9 mouse cellular contexts compared by ENCODE assay signal in the genomic region with DNA sequence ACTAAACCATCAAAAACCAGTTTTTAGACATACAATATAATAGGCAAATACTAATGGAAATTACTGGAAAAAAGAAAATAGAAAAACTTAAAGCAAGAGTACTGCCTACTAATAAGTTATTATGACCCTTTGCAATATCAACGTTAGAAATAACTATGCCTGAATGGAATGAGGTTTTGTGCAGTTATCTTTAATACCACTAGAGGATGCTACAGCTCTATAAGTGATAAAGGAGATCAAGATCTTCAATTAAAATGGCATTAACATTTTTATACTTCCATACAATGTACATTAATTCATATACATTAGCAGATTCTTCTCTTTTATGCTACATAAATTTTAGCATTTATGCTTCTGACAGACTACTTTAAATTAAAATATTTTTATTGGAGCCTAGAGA. TPM values are rescaled to one million over a fixed set of nuclear protein-coding genes. Genes with fewer than 3 reads are reported as not detected.
DNase-seq lines count a peak whose midpoint lies in the region; ATAC-seq and TF ChIP-seq lines count a peak whose summit lies in the region.
"Had no signal": no experiment of that assay in that cellular context is flagged by ENCODE, and none has a peak within 500 bp of the region (broad histone marks: within the 10 kb centered on the region; RNA-seq: fewer than 3 reads in every experiment).

No protein-coding gene starts in this region.

- no peaks in the 10 kb centered on the region for H3K9me3 ChIP-seq in kidney, embryonic 15.5 days (replicated peaks)
- no peaks in the 10 kb centered on the region for H3K9me3 ChIP-seq in CH12.LX (replicated peaks; ENCODE audit: low read length)
- H3K9me3 ChIP-seq: heart, embryonic 15.5 days had no signal

- no peak overlapping the region for H3K9ac ChIP-seq in kidney, embryonic 15.5 days
- H3K9ac ChIP-seq in CH12.LX (ENCODE audit: insufficient read depth, low read depth), result no peak overlapping the region
- H3K9ac ChIP-seq: heart, embryonic 15.5 days had no signal

- WGBS in kidney, embryonic 15.5 days, result 9% methylated on average over 1 of the region's 1 CpGs

- no peak for TF ChIP-seq POLR2A in CH12.LX (IDR thresholded peaks at IDR 0.05; ENCODE audit: low read depth, low read length)

- TF ChIP-seq RAD21 in CH12.LX (IDR thresholded peaks at IDR 0.05; ENCODE audit: low read depth, low read length), result peak; percentile 94

- no peak for TF ChIP-seq EP300 in CH12.LX (IDR thresholded peaks at IDR 0.05; ENCODE audit: low read length)

- no peak overlapping the region for H3K27ac ChIP-seq in kidney, embryonic 15.5 days
- no peak overlapping the region for H3K27ac ChIP-seq in CH12.LX (ENCODE audit: insufficient read depth, low read depth)
- H3K27ac ChIP-seq: heart, embryonic 15.5 days; macrophage had no signal

- ATAC-seq in kidney, embryonic 15.5 days (replicated peaks; ENCODE audit: low FRiP score), result no peak
- 0 out of 2 replicates have a peak, but pooled peaks have one; percentile 45 for ATAC-seq in granulocyte monocyte progenitor cell, adult 5-6 weeks (replicated peaks; ENCODE audit: poor library complexity, severe bottlenecking)

- peak; percentile 85 to 96 for TF ChIP-seq CTCF in CH12.LX (conservative IDR thresholded peaks at IDR 0.05 in 1 of 2, IDR thresholded peaks at IDR 0.05 in 1 of 2; ENCODE audit: low read depth in 2 of 2, low read length in 2 of 2)

- dilution Hi-C loops in CH12.LX (cut with MboI; ENCODE audit: extremely low pct_ligation_motif_present, extremely low pct_unique_long_range_greater_than_20kb, low sequenced_read_pairs), result no loop called here

- in situ Hi-C loops in CH12.LX (cut with MboI; ENCODE audit: low pct_ligation_motif_present, low pct_unique_long_range_greater_than_20kb, low sequenced_read_pairs), result loop anchor here (5.0 kb wide), 1 partner anchor 244 kb away; no protein-coding TSS in a partner anchor

- H3K36me3 ChIP-seq in kidney, embryonic 15.5 days, result peaks cover 36% of the 10 kb centered on the region
- peaks cover 24 to 50% of the 10 kb centered on the region in 2 experiments for H3K36me3 ChIP-seq in CH12.LX (replicated peaks in 1 of 2; ENCODE audit: control insufficient read depth in 1 of 2, insufficient read depth in 1 of 2, low read length in 1 of 2)

- H3K4me2 ChIP-seq in kidney, embryonic 15.5 days, result no peak overlapping the region
- no peak overlapping the region for H3K4me2 ChIP-seq in CH12.LX (ENCODE audit: insufficient read depth, low read depth, poor library complexity, severe bottlenecking)
- H3K4me2 ChIP-seq: heart, embryonic 15.5 days had no signal

- no peaks in the 10 kb centered on the region for H3K27me3 ChIP-seq in kidney, embryonic 15.5 days
- H3K27me3 ChIP-seq in CH12.LX (replicated peaks), result no peaks in the 10 kb centered on the region
- H3K27me3 ChIP-seq: heart, embryonic 15.5 days had no signal

- H3K79me2 ChIP-seq in CH12.LX (replicated peaks; ENCODE audit: control insufficient read depth, extremely low read depth, insufficient read depth, poor library complexity, severe bottlenecking), result no peaks in the 10 kb centered on the region

- no peaks in the 10 kb centered on the region for H3K4me1 ChIP-seq in kidney, embryonic 15.5 days
- H3K4me1 ChIP-seq in CH12.LX (ENCODE audit: control insufficient read depth in 1 of 2, insufficient read depth in 2 of 2), result peaks cover 0 to 18% of the 10 kb centered on the region in 2 experiments; a peak in 2 of 4 replicates
- H3K4me1 ChIP-seq: heart, embryonic 15.5 days had no signal

- no peak overlapping the region for H3K4me3 ChIP-seq in kidney, embryonic 15.5 days (replicated peaks)
- H3K4me3 ChIP-seq in CH12.LX (replicated peaks in 1 of 3; ENCODE audit: low read depth in 2 of 3, low read length in 2 of 3, poor library complexity in 1 of 3), result no peak overlapping the region
- H3K4me3 ChIP-seq: heart, embryonic 15.5 days had no signal

- peak; percentile 55 for DNase-seq in kidney, adult 9 months
- peak; percentile 44 for DNase-seq in A20 (ENCODE audit: low read depth, low spot score)
- DNase-seq in CH12.LX (ENCODE audit: extremely low read depth), result peak; percentile 35
- no peak for DNase-seq in ovary, postnatal 10 days (ENCODE audit: low spot score)
- DNase-seq in kidney, postnatal 14 days, result no peak

TF ChIP-seq in CH12.LX, 34 proteins besides CTCF, POLR2A, EP300 and RAD21:
- TF ChIP-seq RCOR1 (conservative IDR thresholded peaks at IDR 0.05; ENCODE audit: low read depth, low read length) (no peak), E2F4 (IDR thresholded peaks at IDR 0.05; ENCODE audit: insufficient replicate concordance, low read depth, low read length) (no peak), ZC3H11A (IDR thresholded peaks at IDR 0.05; ENCODE audit: low read depth, low read length) (peak; percentile 37), SMC3 (IDR thresholded peaks at IDR 0.05; ENCODE audit: low read depth, low read length) (peak; percentile 71), NRF1 (IDR thresholded peaks at IDR 0.05; ENCODE audit: low read depth, low read length) (no peak), MAZ (IDR thresholded peaks at IDR 0.05; ENCODE audit: low read depth, low read length) (no peak), BHLHE40 (IDR thresholded peaks at IDR 0.05; ENCODE audit: low read depth, low read length) (no peak), HCFC1 (IDR thresholded peaks at IDR 0.05; ENCODE audit: low read depth, low read length) (no peak), MAFK (IDR thresholded peaks at IDR 0.05; ENCODE audit: insufficient replicate concordance, low read length) (no peak), ZNF384 (IDR thresholded peaks at IDR 0.05; ENCODE audit: low read depth, low read length) (no peak), MEF2A (IDR thresholded peaks at IDR 0.05; ENCODE audit: borderline replicate concordance, low read depth, low read length) (no peak), CHD2 (IDR thresholded peaks at IDR 0.05; ENCODE audit: low read length) (no peak)

RNA-seq across cellular contexts. Expression of a gene that starts 48.2 kb away (rescaled TPM):
- polyA plus RNA-seq in kidney, embryonic 15.5 days (2015; fragmentation: Nextera tagmentation; extraction: Ambion mirVana), result not detected in 2 replicates
- total RNA-seq in CH12.LX (2012; rRNA removed) (not detected in 2 replicates), CH12.LX (2014; rRNA removed) (not detected in 2 replicates)
- not detected in 2 replicates for polyA plus RNA-seq in CH12.LX (2012; ENCODE audit: insufficient read length, low read depth)
- total RNA-seq in granulocyte monocyte progenitor cell, adult 5-6 weeks (2014; fragmentation: Nextera tagmentation), result not detected in 2 replicates
- not detected in 2 replicates for total RNA-seq in granulocyte monocyte progenitor cell, adult 5-6 weeks (2017)
- polyA plus RNA-seq: heart, embryonic 15.5 days had no signal

RNA-seq across cellular contexts. Expression of a gene that starts 58.2 kb away (rescaled TPM):
- polyA plus RNA-seq in kidney, embryonic 15.5 days (2015; fragmentation: Nextera tagmentation; extraction: Ambion mirVana), result 17.3 and 18.6 TPM in 2 replicates
- total RNA-seq in CH12.LX (2012; rRNA removed) (9.8 and 10.2 TPM in 2 replicates), CH12.LX (2014; rRNA removed) (8.9 and 9.7 TPM in 2 replicates)
- 8.7 and 9.8 TPM in 2 replicates for polyA plus RNA-seq in CH12.LX (2012; ENCODE audit: insufficient read length, low read depth)
- total RNA-seq in granulocyte monocyte progenitor cell, adult 5-6 weeks (2014; fragmentation: Nextera tagmentation), result 16.3 and 18.3 TPM in 2 replicates
- 21.9 and 25.5 TPM in 2 replicates for total RNA-seq in granulocyte monocyte progenitor cell, adult 5-6 weeks (2017)

Comparison
In these comparisons a context has a peak if more than half of its experiments do, and no peak if none do; other contexts are left out.
1. DNase-seq: peak in kidney, adult 9 months (single experiment), A20 (single experiment) and CH12.LX (single experiment); none in ovary, postnatal 10 days (single experiment) and kidney, postnatal 14 days (single experiment).